Mouse (Mus musculus): Measurements from ENCODE around the gene Itpr1. TPM values are rescaled to one million over a fixed set of nuclear protein-coding genes. Genes with fewer than 3 reads are reported as not detected.

Gene Itpr1
- polyA plus RNA-seq, 1 experiment from 2014 or later, result 10.8 TPM

DNA sequence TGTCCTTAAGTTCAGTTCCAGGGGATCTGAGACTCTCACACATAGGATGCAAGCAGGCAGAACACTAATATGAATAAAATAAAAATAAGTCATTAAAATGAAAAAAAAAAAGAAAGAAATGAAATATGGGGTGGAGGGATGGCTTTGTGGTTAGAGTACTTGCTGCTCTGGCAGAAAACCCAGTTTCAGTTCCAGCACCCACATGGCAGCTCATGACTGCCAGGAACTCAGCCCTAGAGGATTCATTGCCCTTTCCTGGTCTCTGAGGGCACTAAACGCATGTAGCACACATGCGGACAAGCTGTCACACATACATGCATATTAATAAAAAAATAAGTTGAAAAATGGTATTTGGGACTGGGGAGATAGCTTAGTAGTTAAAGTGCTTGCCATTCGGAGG lies 17.7 kb downstream of the Itpr1 start:
- Histone ChIP-seq H3K4me2 (replicated peaks) (no peak overlapping the region), H3K27ac (replicated peaks) (no peak overlapping the region), H3K9me3 (replicated peaks) (no peaks in the 10 kb centered on the region), H3K4me3 (replicated peaks) (no peak overlapping the region), H3K36me3 (no peaks in the 10 kb centered on the region), H3K9ac (no peak overlapping the region), H3K27me3 (no peaks in the 10 kb centered on the region), H3K4me1 (peaks cover 17% of the 10 kb centered on the region)
- ATAC-seq (ENCODE audit: insufficient number of reproducible peaks, low FRiP score, low TSS enrichment, low read depth), result no peak
- WGBS, result 81% methylated on average over 3 of the region's 3 CpGs

DNA sequence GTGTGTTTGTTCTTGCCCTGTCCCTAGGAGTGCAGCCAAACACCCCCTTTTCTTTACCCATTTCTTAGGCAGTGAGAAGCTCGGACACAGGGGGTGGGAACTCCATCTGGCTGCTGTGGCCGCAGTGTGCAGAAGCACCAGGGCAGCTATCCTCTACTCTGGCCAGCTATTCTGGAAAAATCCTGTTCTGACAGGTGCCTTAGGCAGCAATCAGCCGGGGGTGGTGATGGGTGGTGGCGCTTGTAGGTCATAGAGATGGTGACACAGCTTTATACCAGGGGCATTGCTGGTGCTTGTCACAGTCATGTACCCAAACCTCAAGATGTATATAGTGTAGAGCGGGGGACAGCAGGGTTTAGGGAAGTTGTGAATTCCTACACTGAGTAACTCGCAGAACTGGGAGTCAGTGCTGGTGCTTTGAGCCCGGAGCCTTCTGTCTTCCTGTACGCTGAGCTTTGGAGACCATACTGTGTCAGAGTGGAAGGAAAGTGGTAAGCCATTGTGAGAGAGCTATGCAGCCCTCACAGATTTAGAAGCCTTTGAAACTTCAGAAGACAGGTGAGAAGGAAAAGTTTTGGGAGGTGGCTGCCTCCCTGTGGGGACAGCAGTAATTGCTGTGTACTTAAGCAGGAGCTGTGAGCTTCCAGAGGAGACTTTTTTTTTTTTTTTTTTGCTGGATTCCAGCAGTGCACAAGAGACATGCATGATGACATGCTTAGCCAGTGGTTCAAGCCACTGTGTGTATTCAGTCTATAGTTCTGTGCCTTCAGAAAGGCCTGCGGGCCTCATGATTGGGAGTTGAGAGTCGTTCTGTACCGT lies 19.2 kb downstream of the Itpr1 start:
- Histone ChIP-seq H3K27me3 (no peaks in the 10 kb centered on the region), H3K4me1 (peaks cover 28% of the 10 kb centered on the region), H3K36me3 (no peaks in the 10 kb centered on the region), H3K4me3 (replicated peaks) (no peak overlapping the region), H3K9ac (no peak overlapping the region), H3K27ac (replicated peaks) (no peak overlapping the region), H3K9me3 (replicated peaks) (no peaks in the 10 kb centered on the region), H3K4me2 (replicated peaks) (no peak overlapping the region)
- no peak for ATAC-seq (ENCODE audit: insufficient number of reproducible peaks, low FRiP score, low TSS enrichment, low read depth)
- 68% methylated on average over 11 of the region's 11 CpGs for WGBS

GRCm38 (mm10) chr6:108233070-108233469 lies 20.2 kb downstream of the Itpr1 start:
- H3K36me3 ChIP-seq, result no peaks in the 10 kb centered on the region
- peaks cover 36% of the 10 kb centered on the region for H3K4me1 ChIP-seq
- H3K27ac ChIP-seq (replicated peaks), result no peak overlapping the region
- H3K4me3 ChIP-seq (replicated peaks), result no peak overlapping the region
- no peaks in the 10 kb centered on the region for H3K27me3 ChIP-seq
- H3K9ac ChIP-seq, result no peak overlapping the region
- WGBS, result 38% methylated on average over 6 of the region's 6 CpGs
- no peak for ATAC-seq (ENCODE audit: insufficient number of reproducible peaks, low FRiP score, low TSS enrichment, low read depth)
- no peak overlapping the region for H3K4me2 ChIP-seq (replicated peaks)
- H3K9me3 ChIP-seq (replicated peaks), result no peaks in the 10 kb centered on the region

- Histone ChIP-seq H3K4me1 (peaks cover 41% of the 10 kb centered on the region), H3K27me3 (no peaks in the 10 kb centered on the region), H3K9ac (no peak overlapping the region), H3K4me2 (replicated peaks) (no peak overlapping the region), H3K4me3 (replicated peaks) (no peak overlapping the region), H3K36me3 (no peaks in the 10 kb centered on the region), H3K27ac (replicated peaks) (no peak overlapping the region), H3K9me3 (replicated peaks) (no peaks in the 10 kb centered on the region)
- ATAC-seq (ENCODE audit: insufficient number of reproducible peaks, low FRiP score, low TSS enrichment, low read depth), result no peak
- WGBS, result 71% methylated on average over 6 of the region's 6 CpGs
These were observed 21.6 kb downstream of the Itpr1 start for GRCm38 (mm10) chr6:108234536-108234935.

GRCm38 (mm10) chr6:108235680-108236123 lies 22.8 kb downstream of the Itpr1 start:
- H3K36me3 ChIP-seq, result no peaks in the 10 kb centered on the region
- WGBS, result 38% methylated on average over 13 of the region's 13 CpGs
- peak overlapping the region; percentile 6; the same call in 1 of the 2 replicates for H3K4me2 ChIP-seq (replicated peaks)
- H3K9ac ChIP-seq, result no peak overlapping the region
- peak overlapping the region; percentile 79 for H3K27ac ChIP-seq (replicated peaks)
- ATAC-seq (ENCODE audit: insufficient number of reproducible peaks, low FRiP score, low TSS enrichment, low read depth), result no peak
- H3K27me3 ChIP-seq, result no peaks in the 10 kb centered on the region
- peaks cover 43% of the 10 kb centered on the region for H3K4me1 ChIP-seq
- H3K9me3 ChIP-seq (replicated peaks), result no peaks in the 10 kb centered on the region
- H3K4me3 ChIP-seq (replicated peaks), result no peak overlapping the region

- peak overlapping the region; percentile 79 for H3K27ac ChIP-seq (replicated peaks)
- no peaks in the 10 kb centered on the region for H3K9me3 ChIP-seq (replicated peaks)
- H3K36me3 ChIP-seq, result no peaks in the 10 kb centered on the region
- no peaks in the 10 kb centered on the region for H3K27me3 ChIP-seq
- no peak for ATAC-seq (ENCODE audit: insufficient number of reproducible peaks, low FRiP score, low TSS enrichment, low read depth)
- H3K4me3 ChIP-seq (replicated peaks), result no peak overlapping the region
- no peak overlapping the region for H3K9ac ChIP-seq
- 34% methylated on average over 9 of the region's 9 CpGs for WGBS
- H3K4me1 ChIP-seq, result peaks cover 48% of the 10 kb centered on the region
- H3K4me2 ChIP-seq (replicated peaks), result 0 out of 2 replicates have a peak overlapping the region, but pooled peaks have one; percentile 6
These were observed 23.6 kb downstream of the Itpr1 start for GRCm38 (mm10) chr6:108236411-108236921.

GRCm38 (mm10) chr6:108236996-108237395 lies 24.1 kb downstream of the Itpr1 start:
- 58% methylated on average over 8 of the region's 8 CpGs for WGBS
- Histone ChIP-seq H3K27ac (replicated peaks) (no peak overlapping the region), H3K36me3 (no peaks in the 10 kb centered on the region), H3K4me1 (peaks cover 48% of the 10 kb centered on the region), H3K4me3 (replicated peaks) (no peak overlapping the region), H3K9me3 (replicated peaks) (no peaks in the 10 kb centered on the region), H3K27me3 (no peaks in the 10 kb centered on the region), H3K9ac (no peak overlapping the region), H3K4me2 (replicated peaks) (no peak overlapping the region)
- no peak for ATAC-seq (ENCODE audit: insufficient number of reproducible peaks, low FRiP score, low TSS enrichment, low read depth)

DNA sequence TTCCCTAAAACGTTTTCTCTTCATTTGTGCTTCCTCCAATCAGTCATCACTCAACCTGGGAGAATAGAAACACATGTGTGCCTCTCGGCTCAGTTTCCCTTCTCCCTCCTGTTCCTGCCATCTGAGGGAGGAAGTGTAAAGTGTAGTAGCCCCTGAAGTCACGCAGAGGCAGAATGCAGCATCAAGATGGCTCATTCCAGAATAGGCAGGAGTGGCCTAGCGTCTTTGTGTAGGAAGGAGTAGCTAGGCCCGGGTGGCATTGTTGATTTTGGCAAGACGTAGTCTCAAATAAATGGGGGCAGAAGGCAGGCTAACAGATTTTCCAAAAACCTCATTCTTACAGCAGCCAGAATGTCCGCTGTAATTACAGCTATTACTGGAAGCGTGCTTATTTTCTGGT lies 24.7 kb downstream of the Itpr1 start:
- H3K4me3 ChIP-seq (replicated peaks), result no peak overlapping the region
- H3K27me3 ChIP-seq, result no peaks in the 10 kb centered on the region
- H3K27ac ChIP-seq (replicated peaks), result no peak overlapping the region
- no peaks in the 10 kb centered on the region for H3K9me3 ChIP-seq (replicated peaks)
- ATAC-seq (ENCODE audit: insufficient number of reproducible peaks, low FRiP score, low TSS enrichment, low read depth), result no peak
- H3K9ac ChIP-seq, result no peak overlapping the region
- peaks cover 48% of the 10 kb centered on the region for H3K4me1 ChIP-seq
- no peaks in the 10 kb centered on the region for H3K36me3 ChIP-seq
- no peak overlapping the region for H3K4me2 ChIP-seq (replicated peaks)
- WGBS, result 36% methylated on average over 8 of the region's 8 CpGs

DNA sequence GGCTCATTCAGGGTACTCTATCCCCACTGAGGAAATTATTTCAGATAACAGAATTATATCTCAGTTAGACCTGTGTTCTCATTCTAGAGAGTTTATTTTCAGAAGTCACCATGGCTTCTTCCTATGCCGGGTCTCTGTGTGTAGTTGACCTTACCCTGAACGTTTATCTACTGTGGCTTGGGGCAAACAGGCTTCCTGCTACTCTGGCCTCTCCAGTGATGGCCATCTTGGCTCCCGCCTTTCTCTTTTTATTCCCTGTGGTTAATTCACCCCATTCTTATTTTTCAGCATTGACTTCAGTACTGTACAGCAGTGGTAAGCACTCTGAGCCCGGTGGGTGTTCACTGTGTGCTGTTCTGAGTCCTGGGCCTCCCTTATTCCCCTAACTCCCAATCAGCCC lies 25.1 kb downstream of the Itpr1 start:
- H3K4me1 ChIP-seq, result peaks cover 46% of the 10 kb centered on the region

DNA sequence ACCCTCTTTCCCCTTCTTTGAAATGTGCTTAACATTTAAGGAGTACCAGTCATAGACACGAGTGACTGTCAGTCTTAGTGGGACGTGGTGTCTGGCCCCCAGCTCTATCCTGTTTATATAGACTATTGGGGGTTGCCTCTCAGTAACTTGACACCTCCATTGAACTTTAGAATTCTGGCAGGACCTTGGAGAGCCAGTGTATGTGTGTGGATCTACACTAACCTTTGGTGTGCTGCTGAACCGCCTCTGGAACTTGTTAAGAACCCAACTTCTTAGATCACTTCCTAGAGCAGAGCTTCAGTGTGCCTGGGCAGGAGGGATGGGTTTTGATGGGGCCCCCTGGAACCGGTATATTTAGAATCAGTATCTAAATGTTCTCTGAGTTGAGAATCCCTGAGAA lies 26.2 kb downstream of the Itpr1 start:
- H3K4me1 ChIP-seq, result peaks cover 41% of the 10 kb centered on the region
- no peak overlapping the region for H3K4me2 ChIP-seq (replicated peaks)
- H3K4me3 ChIP-seq (replicated peaks), result no peak overlapping the region
- no peaks in the 10 kb centered on the region for H3K27me3 ChIP-seq
- no peak overlapping the region for H3K9ac ChIP-seq
- no peaks in the 10 kb centered on the region for H3K36me3 ChIP-seq
- whole genome bisulfite sequencing, result 34% methylated on average over 4 of the region's 4 CpGs
- ATAC-seq (ENCODE audit: insufficient number of reproducible peaks, low FRiP score, low TSS enrichment, low read depth), result no peak
- no peak overlapping the region for H3K27ac ChIP-seq (replicated peaks)
- no peaks in the 10 kb centered on the region for H3K9me3 ChIP-seq (replicated peaks)

More for the DNA sequence above, 25.1 kb downstream of the Itpr1 start:
- Histone ChIP-seq H3K9ac (no peak overlapping the region), H3K36me3 (no peaks in the 10 kb centered on the region), H3K27ac (replicated peaks) (no peak overlapping the region; the same call in 1 of the 2 replicates), H3K4me2 (replicated peaks) (no peak overlapping the region), H3K4me3 (replicated peaks) (no peak overlapping the region), H3K27me3 (no peaks in the 10 kb centered on the region), H3K9me3 (replicated peaks) (no peaks in the 10 kb centered on the region)
- ATAC-seq (ENCODE audit: insufficient number of reproducible peaks, low FRiP score, low TSS enrichment, low read depth), result no peak
- 48% methylated on average over 4 of the region's 4 CpGs for WGBS

GRCm38 (mm10) chr6:108240004-108240403 lies 27.1 kb downstream of the Itpr1 start:
- no peak for ATAC-seq (ENCODE audit: insufficient number of reproducible peaks, low FRiP score, low TSS enrichment, low read depth)
- Histone ChIP-seq H3K4me2 (replicated peaks) (no peak overlapping the region), H3K27me3 (no peaks in the 10 kb centered on the region), H3K27ac (replicated peaks) (no peak overlapping the region), H3K9ac (no peak overlapping the region), H3K9me3 (replicated peaks) (no peaks in the 10 kb centered on the region), H3K4me3 (replicated peaks) (no peak overlapping the region), H3K36me3 (no peaks in the 10 kb centered on the region), H3K4me1 (peaks cover 38% of the 10 kb centered on the region)
- WGBS, result 79% methylated on average over 1 of the region's 1 CpGs

- H3K4me2 ChIP-seq (replicated peaks), result no peak overlapping the region
- 21% methylated on average over 5 of the region's 5 CpGs for WGBS
- H3K4me3 ChIP-seq (replicated peaks), result no peak overlapping the region
- H3K4me1 ChIP-seq, result peaks cover 33% of the 10 kb centered on the region
- no peak for ATAC-seq (ENCODE audit: insufficient number of reproducible peaks, low FRiP score, low TSS enrichment, low read depth)
- H3K36me3 ChIP-seq, result no peaks in the 10 kb centered on the region
- no peaks in the 10 kb centered on the region for H3K9me3 ChIP-seq (replicated peaks)
- no peak overlapping the region for H3K9ac ChIP-seq
- H3K27me3 ChIP-seq, result no peaks in the 10 kb centered on the region
- H3K27ac ChIP-seq (replicated peaks), result no peak overlapping the region
These were observed 27.9 kb downstream of the Itpr1 start for GRCm38 (mm10) chr6:108240754-108241153.

Measured in embryonic facial prominence, embryonic 15.5 days (tissue).